Mouse (Mus musculus) NIH3T3 (cell line): ENCODE measurements at regions not wholly inside any gene's neighbourhood (a gene's known extent, or its start where the extent isn't known, plus 50 kb on each side); places are given as distances from the start of the nearest gene placed in this dataset.
A peak's percentile ranks its signal among the peaks of the same experiment; 100 is the strongest.

Experiments
- DNase-seq: peaks from one replicate; pipeline ENCODE4 v3.0.0-alpha.2; 2012; ENCODE audit warnings: low read depth

GRCm38 (mm10) chr15:37166744-37167143, 159.2 kb upstream of the Zfp706 start:
- no peak for DNase-seq

- DNase-seq: no peak
These were observed 158.4 kb upstream of the Zfp706 start for GRCm38 (mm10) chr15:37165887-37166507.

DNA sequence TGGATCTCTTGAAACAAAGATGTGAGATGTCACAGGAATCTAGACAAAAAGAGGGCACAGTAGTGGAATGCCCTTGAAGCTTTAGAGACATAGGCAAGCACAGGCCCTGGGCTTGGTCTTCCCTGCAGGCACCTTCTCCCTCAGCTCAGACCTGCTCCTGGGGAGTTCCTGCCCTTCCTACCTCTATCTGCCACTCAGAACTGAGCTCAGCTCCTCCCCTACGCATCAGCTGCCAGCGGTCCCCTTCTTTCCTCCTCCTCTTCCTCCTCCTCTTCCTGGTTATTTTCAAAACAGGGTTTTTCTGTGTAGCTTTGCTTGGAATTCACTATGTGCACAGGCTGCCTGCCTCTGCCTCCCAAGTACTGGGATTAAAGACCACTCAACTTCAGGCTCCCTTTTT, 157.6 kb upstream of the Zfp706 start:
- no peak for DNase-seq

DNA sequence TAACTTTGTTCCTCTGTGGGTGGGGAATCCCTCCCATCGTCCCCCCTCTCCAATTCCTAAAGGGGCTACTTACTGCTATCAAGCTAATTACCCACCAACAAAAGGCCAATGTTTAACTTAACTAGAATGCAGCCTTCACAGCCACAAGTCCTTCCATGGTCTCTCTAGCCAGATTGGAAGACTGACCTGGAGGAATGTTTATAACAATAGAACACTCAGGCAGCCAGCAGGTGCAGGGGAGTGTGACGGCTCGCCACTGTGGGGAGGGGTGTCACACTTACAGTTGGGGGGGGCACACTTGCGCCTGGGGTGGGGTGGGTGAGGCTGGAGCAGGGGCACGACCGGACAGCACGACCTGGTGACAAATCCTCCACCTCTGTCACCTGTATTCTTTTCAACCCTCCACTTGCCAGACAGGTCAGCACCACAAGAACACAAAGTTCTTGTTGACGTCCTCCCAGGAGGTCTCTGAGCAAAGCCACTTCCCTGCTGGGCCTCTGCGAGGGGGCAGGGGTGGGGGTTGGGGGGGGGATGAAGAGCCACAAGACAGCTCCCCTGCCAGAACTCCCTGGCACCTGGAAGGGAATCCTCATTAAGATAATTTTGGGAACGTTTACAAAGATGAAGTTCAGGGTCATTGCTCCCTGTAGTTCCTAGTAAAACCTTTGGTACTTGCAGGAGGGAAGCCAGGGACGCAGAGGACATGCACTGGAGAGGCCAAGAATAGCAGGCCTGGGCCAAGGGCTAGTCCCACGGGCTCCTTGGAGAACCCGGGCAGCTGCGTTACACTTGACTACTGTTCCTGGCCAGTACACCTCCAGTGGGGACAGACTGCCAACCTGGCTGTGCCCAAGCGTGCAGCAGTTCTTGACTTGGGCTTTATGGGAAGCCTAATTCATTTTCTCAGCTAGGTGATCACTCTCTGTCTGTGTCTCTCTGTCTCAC, 156.9 kb upstream of the Zfp706 start:
- DNase-seq: no peak

- no peak for DNase-seq
These were observed 152.4 kb upstream of the Zfp706 start for GRCm38 (mm10) chr15:37159956-37160355.

DNA sequence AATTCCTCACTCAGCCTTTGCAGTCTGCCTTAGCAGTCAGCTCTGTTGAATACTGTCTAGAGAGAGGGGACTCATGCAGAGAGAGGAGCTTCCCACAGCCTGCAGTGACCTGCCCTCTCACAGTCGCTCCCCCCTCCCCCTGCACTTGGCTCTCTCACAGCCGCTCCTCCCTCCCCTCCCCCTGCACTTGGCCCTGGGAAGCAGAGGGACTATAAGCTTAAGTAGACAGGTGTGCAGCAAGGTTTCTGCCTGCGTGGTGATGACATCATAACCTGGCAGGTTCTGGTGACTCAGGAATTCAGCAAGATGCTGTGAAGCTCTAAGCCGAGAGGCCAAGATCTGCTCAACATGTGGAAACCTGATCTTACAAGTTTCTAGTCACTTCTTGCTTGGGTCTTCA, 151.8 kb upstream of the Zfp706 start:
- no peak for DNase-seq

- no peak for DNase-seq
These were observed 149.8 kb upstream of the Zfp706 start for GRCm38 (mm10) chr15:37157386-37157785.

DNA sequence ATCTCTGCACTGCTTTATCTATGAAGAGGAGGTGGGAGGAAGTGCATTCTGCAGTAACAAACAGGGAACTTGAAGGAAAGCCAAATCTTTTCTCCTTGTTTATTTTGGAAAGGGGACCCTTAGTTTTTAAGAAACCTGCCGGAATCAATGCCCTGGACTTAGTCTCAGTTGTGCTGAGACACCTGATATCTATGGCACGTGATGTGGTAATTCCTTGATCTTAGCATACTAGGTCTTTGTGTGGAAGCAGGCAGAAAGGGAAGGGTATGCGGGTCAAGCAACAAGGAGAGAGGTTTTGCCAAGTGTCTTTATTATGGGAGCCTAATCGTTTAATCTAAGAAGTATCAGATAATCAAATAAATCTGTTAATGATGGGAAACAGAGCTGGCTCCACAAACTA, 147.4 kb upstream of the Zfp706 start:
- DNase-seq: no peak

- no peak for DNase-seq
These were observed 145.6 kb upstream of the Zfp706 start for GRCm38 (mm10) chr15:37153177-37153576.

DNA sequence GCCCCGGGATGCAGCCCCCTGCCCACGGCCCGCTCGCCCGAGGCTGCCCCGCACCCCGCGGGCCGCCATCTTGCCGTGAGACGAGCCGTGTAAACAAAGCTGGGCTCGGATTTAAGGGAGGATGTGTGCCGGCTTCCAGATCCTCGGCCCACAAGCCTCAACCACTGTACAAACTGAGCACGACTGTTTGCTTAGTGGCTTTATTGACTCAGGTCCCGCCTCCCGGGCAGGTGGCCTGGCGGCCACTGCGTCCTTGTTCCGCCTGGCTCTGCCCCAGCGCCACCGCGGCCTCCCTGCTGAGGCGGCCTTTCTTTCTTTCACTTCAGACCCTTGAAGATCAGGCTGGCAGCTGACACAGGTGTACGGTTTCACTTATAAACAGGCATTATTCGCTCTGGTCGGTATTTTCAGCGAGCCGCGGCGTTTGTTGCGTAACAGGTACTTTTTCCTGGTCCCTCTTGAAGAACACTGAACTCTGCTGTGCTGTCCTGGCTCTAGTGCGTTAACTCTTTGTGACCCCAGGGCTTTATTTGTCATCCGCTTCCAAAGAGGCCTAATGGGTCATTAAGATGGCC, 128.1 kb upstream of the Zfp706 start:
- DNase-seq: no peak

DNA sequence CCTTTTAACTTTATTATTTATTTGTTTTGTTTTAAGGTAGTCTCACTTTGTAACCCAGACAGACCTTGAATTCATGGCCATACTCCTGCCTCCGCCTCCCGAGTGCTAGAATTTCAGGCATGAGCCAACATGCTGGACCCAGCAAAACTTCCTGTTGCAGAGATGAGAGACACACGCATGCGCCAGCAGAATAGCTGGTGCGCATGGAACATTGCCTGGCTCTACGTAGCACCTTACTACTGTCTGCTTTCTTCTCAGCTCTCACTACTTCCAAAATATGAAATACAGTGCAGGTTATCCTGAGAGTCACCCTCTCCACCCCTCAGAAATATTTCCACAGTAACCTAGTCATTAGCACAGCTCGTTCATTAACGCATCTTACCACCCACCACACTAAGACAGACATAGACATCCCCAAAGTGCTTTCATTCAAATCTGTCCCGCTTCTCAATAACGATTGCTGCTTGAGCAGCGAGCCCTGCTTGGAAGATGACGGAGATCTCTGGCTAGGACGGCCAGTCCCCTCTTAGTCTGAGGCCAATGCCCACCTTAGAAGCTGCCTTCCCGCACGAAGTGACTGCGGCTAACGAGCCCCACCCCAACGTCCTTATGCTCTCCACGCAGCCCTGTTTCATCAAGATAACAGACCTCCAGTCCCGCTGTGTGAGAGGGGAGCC, 127.5 kb upstream of the Zfp706 start:
- no peak for DNase-seq

GRCm38 (mm10) chr15:37134386-37134785, 126.8 kb upstream of the Zfp706 start:
- DNase-seq: no peak

DNA sequence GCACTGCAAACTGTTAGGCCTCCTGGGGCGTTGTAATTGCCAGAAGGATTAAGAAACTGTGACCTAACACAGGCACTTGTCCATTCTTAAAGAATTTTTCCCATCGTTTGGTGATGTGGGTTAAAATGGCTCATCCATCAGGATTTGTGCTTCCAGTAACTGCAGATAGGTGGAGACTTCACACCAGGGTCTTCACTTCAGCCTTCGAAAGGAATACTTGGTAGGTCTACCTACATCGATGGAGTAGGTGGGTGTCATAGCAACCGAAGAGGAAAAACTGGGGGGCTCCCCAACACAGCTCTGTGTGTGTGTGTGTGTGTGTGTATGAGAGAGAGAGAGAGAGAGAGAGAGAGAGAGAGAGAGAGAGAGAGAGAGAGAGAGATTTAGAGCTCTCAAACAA, 126.3 kb upstream of the Zfp706 start:
- no peak for DNase-seq

- no peak for DNase-seq
These were observed 120.1 kb upstream of the Zfp706 start for GRCm38 (mm10) chr15:37127681-37128080.

- DNase-seq: no peak
These were observed 119.6 kb upstream of the Zfp706 start for GRCm38 (mm10) chr15:37127170-37127569.

- peak; percentile 4 for DNase-seq
These were observed 118.2 kb upstream of the Zfp706 start for GRCm38 (mm10) chr15:37125823-37126222.

DNA sequence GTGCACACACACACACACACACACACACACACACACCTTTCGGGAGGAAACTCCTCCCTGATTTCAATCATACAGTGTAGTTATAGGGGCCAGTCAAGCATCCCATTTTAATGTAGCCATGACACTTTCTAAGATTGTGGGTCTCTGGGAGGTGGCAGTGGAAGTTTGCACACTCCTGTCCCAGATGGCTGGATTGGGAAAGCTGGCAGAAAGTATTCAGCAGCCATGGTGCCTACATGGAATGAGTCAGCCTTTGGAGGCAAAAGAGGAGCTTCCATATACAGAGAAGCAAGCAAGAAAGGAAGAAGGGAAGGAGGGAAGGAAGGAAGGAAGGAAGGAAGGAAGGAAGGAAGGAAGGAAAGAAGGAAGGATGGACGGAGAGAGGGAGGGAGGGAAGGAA, 117.4 kb upstream of the Zfp706 start:
- DNase-seq: no peak

DNA sequence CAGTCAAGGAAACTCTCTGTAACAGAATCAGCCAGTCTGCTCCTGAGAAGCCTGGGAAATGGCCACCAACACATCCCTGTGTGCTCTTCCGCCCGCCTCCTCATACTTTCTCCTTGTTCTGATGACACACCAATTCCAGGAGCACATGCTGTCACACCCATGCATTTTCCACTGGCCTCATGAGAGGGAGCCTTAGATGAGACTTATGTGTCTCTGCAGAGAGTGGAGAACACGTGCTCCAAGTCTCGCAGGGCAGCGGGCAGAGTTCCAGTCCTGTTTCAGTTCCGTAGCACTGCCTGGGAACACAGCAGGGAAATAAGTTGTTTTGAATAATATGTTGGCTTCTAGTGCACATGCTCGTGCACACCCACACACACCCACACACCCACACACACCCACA, 116.7 kb upstream of the Zfp706 start:
- no peak for DNase-seq

DNA sequence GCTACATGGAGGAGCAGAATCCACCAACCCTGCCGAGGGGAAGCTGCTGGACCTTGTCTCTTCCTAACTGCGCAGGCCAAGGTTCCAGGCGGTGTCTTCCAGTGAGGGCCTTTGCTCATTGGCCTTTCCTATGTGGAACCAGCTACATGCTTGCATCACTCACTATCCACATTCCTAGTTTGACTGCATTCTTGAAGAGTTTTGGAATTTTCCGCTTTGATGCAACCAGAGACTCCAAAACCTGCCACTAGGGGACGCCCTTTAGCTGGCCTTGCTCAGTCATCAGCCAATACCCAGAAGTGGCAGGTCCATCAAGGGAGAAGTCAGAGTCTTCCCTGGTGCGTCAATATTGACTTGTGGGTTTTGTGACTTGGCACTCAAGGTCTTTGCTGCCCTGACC, 112.8 kb upstream of the Zfp706 start:
- peak; percentile 50 for DNase-seq

- DNase-seq: peak; percentile 90
These were observed 106.5 kb upstream of the Zfp706 start for GRCm38 (mm10) chr15:37114119-37114518.

DNA sequence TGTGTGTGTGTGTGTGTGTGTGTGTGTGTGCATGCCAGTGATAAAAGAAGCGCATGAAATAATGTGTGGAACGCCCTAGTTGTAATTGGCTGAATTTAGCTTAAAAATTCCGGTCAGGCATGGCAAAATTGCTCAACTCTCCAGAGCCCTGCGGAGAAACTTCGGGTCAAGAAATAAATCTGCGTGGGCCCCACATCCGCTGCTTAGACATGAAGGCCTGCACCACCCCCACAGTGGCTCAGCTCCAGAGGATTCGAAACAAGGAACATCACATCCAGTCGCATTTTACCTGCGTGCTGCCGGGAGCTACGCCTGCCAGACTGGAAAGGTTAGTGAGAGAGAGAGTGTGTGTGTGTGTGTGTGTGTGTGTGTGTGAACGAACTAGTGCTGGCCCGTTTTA, 102.9 kb upstream of the Zfp706 start:
- DNase-seq: no peak

GRCm38 (mm10) chr15:37102035-37102555, 94.5 kb upstream of the Zfp706 start:
- peak; percentile 61 for DNase-seq
